Mouse (Mus musculus) mouse trophoblast stem cell (cell line): Measurements from ENCODE around the gene Tmem178b.

ENCODE experiments used
- in situ Hi-C, 2 experiments: fragments of 300-500 bp; cut with MseI, MboI; formaldehyde crosslinking; loops; 2 replicates in 1 of 2; 3 replicates in 1 of 2; pipeline ENCODE4 v1.15.1; 2025

The Tmem178b gene

DNA sequence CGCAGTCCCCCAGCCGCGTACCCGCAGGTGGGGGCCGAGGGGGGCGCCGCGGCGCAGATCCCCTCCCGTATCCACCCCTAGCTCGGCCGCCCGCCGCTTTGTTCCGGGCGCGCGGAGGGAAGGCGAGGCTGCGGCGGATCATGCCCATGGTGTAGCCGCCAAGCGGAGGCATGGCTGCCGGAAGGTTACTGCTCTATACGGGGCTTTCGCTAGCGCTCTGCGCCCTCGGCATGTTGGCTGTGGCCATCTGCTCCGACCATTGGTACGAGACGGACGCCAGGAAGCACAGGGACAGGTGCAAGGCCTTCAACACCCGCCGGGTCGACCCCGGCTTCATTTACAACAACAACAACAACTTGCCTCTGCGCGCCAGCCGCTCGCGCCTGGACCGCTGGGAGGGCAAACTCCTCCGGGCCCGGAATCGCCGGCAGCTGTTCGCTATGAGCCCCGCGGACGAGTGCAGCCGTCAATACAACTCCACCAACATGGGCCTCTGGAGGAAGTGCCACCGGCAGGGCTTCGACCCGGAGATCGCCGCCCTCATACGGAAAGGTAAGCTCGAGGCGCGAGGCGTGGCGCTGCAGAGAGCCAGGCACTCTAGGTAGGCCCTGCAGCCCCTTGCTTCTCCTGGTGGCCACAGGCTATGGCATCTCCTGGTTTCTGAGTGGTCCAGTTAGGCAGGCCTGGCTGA lies at the start of gene Tmem178b:
Gene Tmem178b, plus strand, starts transcription at position 371 of the 691 bp plus-strand sequence.
- in situ Hi-C loops, result no loop called here

DNA sequence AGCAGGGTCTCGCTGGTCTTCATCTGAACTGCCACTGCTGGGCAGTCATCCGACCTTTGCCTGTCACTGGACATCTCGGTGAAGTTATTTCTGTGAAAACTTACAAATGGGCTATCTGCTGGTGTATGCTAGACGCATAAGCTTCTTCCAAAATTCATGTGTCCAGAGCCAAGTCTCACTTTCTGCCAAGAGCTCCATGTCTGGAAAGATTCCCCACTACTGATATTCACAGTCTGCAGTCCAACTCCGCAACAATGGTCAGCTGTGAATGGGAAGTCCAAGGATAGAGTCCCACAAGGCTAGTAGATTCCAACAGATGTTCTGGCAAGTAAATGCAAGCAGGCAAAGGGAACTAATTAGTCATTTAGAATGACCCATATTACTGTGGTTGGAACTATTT lies 44.3 kb upstream of the Tmem178b start:
- in situ Hi-C loops, result no loop called here

DNA sequence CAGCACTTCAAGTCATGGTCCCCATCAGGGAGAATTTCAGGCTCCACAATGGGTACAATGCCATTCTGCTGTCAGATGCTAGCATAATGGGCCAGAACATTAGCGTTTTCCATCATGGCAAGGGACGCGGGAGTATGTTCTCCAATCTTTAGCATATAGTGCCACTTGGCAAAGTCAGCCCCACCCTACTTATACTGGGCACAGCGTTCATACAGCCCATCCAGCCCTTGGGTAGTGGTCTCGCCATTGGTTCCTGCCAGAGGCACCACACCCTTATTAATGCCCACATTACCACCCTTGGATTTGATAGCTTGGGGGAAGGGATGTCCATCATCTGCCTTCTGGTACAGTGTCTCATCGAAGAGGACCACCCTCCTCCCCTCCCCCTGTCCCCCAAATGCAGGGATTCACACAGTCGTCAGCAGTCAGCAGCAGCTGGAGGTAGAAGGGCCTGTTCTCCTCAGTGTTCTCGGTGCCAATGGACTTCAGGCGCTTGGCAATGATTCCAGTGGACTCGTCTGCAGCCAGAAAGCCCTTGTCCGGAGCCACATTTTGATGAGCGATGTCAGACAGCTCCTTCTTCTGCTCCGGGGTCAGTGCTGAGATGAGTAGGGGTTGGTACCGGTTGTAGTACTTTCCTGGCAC lies 29.3 kb upstream of the Tmem178b start:
- in situ Hi-C loops, result no loop called here

DNA sequence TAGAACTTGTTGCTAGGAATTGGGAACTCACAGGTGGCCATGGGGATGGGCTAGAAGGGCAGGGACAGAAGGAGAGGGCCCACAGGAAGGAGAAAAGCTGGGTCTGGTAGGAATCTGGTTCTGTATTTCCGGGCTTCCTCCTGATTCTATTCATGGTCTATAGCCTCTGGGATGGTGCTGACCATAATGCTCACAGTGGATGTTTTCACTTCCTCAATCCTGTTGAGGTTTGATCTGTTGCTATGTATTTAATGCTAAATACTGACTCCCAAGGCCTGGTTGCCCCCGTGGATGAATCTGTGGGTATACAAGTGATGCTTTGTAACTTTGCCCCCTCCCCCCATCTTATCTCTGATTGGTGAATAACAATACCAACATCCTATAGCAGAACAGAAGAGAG lies 25.5 kb upstream of the Tmem178b start:
- in situ Hi-C loops, result no loop called here

DNA sequence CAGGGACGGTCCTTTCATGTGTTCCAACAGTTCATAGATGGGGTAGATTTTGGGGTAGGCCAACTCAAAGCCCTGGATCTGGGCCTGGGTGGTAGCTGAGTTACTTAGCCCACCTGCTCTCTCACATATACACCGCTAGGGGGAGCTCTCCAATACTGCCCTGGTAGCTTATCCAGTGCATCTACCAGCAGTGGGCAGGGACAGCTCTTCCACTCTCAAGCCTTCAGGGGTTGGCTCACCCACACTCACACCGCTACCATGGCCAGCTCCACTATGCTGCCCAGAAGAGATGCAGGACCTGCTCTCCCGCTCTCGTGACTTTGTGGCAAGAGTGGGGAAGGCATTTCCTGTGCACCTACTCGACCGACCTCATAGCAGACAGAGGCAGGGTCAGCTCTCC lies 24.3 kb upstream of the Tmem178b start:
- in situ Hi-C loops, result no loop called here

DNA sequence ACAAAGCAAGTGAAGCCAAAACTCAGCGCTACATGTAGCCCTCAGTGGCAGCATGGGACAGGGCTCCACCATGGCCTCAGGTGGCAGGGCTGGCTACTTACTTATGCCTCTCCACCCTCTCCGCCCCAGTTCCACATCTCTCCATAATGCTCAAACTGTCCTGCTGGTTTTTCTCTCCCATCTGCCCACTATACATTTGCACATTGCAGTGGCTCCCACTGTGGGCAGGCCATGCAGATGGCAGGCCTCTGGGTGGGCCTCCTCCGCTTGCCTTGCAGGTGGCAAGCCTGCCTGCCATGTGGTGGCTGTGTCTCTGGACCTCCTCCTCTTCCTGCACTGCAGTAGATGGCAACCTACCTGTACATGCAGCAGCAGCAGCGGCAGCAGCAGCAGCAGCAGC lies 23.4 kb upstream of the Tmem178b start:
- in situ Hi-C loops, result no loop called here

DNA sequence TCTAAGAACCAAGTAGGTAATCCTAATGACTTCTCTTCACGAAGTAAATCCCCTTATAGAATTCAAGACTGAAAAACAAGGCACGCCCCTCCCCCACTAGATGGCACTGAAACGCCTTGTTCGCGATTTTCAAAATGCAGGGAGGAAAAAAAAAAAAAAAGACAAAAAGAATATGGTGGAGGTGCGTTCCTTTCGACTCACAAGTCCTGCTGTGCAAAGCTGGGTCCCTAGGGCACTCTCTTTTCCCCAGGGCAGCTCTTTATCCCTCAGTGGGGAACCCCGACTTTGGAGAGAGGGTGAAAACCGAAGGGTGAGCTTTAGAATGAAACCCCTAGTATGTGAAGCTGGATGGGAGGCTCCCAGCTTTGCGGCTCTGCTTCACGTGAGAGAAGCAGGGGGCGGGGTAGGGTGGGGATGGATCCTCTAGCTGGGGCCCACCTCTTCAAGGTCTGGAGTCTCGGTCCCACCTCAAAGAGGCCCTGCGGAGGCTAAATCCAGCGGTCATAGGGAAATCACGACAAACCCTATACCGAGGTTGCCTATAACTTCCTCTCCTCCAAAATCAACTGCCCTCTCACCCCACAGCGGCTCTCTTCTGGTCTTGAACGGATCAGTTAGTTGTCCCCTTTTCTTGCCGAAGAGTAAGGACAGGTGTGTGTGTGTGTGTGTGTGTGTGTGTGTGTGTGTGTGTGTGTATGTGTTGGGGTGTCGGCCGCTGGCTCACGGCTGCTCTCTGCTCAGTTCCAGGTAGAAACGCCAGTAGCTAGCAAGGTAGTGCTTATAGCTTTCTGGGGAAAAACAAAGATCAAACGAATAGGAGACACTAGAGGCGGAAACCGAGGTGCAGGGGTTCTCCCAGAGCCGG lies 2.6 kb upstream of the Tmem178b start:
- in situ Hi-C loops, result no loop called here

DNA sequence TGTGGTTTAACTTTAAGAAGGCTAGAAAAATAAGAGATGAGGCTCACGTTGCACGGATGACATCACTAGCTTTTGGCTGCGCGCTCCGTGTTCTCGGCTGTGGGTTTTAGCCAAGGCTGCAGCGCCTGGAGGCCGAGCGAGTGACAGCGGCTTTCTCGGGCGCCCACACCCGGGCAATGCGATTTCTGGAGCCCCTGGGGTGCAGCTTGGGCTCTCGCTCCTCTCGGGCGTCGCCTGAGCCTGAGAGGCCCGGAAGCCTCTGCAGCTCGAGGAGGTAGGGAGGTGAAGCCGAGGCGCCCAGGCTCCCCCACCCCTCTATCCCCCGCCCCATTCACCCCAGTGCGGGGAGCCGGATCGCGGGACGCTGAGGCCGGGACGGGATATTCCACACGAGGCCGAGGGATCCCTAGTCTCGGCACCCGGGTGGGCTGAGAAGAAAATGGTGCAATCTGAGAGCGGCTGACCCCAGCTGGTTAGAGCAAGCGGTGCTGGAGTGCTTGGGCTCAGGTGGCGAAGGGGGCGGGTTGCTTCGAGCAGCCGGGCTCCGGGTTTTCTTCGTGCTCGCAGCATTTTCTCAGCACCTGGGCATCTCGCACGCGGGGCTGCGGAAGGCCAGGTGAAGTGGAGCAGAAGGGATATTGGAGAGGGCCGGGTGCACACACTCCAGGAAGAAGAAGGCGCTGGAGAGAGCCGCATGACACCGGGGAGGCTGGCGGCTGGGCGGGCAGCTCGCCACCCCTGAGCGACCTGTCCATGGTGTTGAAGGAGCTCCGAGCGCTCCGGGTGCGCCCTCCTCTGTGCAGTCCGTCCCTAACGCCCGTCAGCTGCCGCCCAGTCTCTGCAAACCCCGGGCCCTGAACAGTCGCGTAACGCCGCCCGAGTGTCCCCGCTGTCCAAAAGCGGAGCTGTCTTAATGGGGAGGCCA lies 1.4 kb upstream of the Tmem178b start:
- in situ Hi-C loops, result no loop called here

DNA sequence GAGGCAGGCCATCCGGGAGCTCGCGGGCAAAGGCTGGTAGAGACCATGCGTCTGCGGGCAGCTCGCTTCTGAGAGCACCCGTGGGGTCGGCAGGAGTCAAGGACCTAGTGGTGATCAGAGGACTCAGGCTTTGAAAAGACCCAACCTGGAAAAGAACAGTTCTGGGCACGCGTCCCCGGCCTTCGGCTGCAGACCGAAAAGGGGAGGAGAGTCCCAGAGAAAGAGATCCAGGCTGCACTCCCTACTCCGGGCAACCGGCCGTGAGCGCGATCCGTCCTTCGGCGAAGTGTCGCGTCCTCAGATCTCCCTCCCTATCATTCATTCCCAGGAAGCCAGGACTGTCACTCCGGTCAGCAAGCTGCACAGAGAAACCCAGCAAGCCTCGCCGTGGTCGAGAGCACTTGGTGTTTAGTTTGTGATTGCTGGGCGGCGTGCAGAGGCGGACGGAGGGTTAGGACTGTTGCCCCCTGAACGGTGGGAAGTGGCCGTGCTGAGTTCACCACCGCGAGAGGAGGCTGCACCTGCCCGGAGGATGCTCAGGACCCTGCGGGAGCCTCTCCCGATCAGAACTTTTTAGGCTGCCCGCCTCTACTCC lies 668 bp upstream of the Tmem178b start:
- in situ Hi-C loops, result no loop called here

DNA sequence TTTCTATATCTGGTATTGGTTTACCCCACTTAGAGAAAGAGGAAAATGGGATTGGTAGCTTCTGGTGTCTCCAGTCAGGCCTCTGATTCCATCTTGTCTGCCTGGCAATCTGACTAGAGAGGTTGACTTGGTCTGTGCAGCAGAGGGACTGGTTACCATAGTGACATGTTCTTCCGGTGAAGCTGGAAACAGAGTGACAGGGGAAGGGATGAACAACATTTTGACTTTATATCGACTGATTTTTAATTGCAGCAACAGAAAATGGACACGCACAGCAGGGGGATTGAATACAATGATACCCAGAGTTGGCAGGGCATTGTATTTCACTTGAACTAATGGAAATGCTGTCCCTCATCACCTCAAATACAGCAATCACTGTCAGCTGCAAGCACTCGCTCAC lies 2.1 kb downstream of the Tmem178b start:
- in situ Hi-C loops, result no loop called here

DNA sequence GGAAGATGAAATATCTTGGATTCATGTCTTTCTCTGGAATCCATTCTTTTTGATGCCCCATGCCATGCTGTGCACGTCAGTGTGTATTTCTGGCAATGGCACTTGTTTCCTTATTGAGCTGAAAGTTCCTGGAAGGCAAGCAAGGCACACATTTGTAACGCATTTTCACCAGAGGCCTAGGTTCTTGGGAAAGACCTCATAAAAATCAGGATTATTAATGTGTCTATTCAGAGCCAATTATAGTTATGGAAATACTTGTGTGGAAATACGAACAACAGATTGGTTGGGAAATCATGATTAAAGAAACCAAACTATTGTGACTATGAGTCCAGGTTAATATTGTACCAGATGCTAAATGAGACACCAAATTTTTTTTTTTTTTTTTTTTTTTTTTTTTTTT lies 3.4 kb downstream of the Tmem178b start:
- in situ Hi-C loops, result no loop called here

DNA sequence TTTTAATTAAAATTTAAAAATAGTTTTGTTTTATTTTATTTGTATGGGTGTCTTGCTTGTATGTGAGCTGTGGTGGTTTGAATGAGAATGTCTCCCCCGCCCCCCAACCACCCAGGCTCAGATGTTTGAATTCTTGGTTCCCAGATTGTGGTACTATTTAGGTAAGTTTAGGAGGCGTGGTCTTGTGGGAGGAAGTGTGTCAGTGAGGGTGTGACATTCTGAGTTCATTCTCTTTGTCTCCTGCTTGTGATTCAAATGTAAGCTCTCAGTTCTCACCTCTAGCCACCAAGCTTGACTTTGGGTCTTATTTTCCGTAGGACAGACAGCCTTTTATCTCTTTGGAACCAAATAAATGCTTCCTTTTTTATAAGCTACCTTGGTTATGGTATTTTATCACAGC lies 17.7 kb downstream of the Tmem178b start:
- in situ Hi-C loops, result no loop called here

DNA sequence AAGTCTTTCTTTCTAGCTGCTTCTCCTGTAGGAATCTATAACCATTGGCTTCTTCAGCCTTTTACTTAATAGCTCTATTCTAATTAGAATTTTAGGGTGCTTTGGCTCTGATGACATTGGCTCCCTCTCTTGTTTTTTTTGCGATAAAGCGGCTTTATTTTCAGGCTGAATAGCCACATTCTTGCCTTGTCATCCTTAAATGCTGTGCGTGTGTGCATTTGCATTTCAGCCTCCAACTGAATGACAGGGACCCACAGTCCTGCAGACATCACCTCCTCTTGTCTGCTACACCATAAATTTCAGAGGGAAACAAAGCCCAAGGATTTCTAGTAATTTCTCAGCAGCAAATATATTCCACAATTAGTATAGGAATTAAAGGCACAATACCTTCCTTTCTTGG lies 23.4 kb downstream of the Tmem178b start:
- in situ Hi-C loops, result no loop called here

DNA sequence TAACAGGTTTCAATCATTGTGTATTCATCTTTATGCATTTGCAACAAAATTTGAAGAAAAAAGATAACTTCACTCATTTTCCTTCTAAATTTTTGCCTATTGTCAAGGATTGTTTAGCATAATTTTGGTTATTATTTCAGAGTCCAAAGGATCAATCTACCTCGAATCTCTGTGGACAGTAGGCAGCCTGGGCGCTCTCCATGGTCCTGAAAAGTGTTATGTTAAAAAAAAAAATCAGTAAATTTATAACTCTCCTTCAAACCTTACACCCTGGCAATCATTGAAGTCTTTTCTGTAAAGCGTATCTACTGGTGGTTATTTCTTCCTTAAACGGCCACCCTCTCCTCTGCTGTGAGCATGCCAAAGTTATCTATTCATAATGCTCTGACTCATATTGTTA lies 26.2 kb downstream of the Tmem178b start:
- in situ Hi-C loops, result no loop called here

DNA sequence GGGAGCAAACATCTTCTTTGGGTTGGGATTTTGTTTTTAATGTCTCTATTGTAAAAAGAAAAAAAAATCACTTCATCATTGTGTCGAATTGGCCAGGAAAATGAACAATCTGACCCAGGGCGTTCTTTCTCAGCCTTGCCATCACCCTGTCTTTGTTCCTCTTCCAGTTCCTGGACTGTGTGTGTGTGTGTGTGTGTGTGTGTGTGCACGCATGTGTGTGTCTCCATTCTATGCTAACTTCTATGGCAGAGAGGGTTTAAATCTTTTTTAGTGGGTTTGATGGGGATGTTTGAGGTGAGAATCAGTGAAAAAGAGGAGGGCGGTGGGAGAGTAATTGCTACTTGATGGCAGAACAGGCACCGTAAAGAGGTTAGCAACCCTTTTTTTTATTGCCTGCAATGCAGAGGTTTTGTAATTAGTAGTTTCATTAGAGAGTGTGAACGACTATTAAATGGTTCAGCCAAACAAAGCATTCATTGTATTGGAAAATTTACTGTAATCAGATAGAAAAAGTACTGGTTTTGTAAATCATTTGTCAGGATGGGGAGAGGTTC lies 30.2 kb downstream of the Tmem178b start:
- in situ Hi-C loops, result no loop called here

DNA sequence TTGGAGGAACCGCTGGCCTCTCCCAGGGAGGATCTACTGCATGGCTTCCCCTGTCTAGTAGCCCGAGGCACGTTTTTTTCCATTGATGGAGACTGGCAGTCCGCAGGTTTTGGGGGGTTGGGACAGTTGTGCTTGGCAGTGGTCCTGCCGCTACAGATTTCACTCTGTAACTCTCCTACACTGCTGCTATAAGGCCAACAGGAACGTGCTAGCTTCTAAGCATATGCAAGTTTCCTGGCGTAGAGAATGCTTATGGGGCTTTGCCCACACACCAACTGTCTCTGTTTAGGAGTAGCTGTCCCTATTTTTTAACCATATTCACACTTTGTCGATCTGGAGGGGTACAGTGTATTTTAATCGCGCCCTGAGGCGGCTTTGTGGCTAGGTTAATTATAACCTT lies 30.8 kb downstream of the Tmem178b start:
- in situ Hi-C loops, result no loop called here

DNA sequence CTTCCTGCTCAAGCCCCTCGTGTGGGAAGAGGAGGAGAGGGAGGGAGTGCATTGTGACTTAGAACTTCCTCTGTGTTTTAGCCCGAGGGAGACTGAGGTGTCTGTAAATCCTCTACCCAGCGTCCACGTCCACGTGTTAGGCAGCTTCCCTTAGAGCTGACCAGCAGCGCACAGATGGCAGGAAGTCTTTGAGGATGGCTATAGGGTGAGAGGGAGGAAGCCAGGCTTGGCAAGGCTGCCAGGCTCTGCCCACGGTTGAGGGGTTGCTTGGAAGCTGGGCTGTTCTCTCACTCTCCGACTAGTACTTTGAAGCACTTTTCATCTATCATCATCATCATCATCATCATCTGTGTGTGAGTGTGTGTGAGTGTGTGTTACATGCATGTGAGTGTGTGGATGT lies 41.9 kb downstream of the Tmem178b start:
- in situ Hi-C loops, result no loop called here

DNA sequence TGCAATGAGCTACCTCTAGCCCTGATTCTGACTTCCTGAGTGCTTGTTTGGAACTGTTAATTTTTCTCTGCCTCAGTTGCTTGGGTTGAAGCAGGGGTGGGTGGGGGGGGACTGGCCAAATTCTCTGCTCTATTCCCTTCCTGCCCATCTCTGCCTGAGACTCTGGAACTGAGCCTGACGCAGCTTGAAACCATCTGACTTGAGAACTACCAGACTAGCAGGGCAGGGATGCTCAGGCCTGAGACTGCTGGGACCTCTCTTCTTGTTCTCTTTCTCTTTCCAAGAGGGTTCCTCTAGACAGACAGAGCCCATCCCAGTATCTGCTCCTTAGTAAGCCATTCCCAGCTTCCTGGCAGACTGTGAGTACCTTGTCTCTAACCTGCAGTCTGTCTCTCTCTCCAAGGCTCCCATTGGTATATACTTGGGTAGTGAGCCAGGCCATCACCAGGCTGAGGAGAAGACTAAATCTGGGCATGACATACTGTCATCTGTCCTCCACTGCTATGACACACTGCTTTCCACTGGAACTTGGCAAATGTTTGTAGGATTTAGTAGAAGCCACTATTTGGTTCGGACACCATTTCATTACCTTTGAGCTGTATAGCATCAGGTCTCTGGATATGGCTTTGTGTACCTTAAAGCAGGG lies 42.7 kb downstream of the Tmem178b start:
- in situ Hi-C loops, result no loop called here

DNA sequence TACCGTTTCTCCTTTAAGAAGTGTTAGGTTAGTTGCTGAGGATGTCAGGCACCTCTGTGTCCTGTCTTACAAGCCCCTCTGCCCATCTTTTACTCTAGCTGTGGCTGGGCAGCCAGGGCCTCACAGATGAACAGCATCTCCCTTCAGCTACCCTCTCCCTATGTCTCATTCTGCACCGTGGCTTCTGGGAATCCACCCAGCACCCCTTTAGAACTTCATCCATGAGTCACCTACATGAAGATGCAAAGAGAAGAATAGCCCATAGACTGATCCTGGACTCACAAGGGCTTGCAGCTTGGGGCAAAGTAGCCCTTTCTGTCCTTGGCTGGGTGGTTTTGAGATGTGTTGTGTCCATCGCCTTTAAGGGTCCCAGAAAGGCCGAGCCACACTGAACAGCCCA lies 43.4 kb downstream of the Tmem178b start:
- in situ Hi-C loops, result no loop called here

DNA sequence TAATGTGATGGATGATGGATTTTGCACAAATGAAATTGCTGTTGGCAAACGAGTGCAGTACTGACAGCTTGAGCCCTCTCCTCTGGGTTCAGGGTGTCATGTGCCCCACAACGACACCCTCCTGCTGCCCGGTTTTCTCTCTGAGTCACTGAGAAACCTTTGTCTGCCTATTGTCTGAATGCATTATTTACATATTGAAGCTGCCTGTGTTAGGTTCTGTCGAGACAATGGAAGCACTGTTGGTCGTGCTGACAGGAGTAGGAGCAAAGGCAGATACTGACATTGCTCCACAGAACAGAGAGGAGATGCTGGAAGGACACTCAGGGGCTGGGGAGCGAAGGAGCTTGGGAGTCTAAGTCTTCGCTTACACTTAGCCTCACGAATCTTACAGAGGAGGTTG lies 44.2 kb downstream of the Tmem178b start:
- in situ Hi-C loops, result no loop called here
